Mouse (Mus musculus) MEL (cell line): Measurements from ENCODE around the gene Dgat2. TPM values are rescaled to one million over a fixed set of nuclear protein-coding genes. Genes with fewer than 3 reads are reported as not detected.

Experiments
- DNase-seq: peaks from one replicate; pipeline ENCODE4 v3.0.0; 2011; ENCODE audit warnings: low read depth, low spot score
- H3K27ac ChIP-seq: 2 replicates; pipeline ENCODE4 v1.5.1; 2012; ENCODE audit warnings: low read depth, mild to moderate bottlenecking, control low read depth, low read length, moderate library complexity; ENCODE audit not compliant: control insufficient read depth
- H3K27me3 ChIP-seq, 2 experiments: fragments of 150-350 bp in 1 of 2; sonication (generic) in 1 of 2; 2 replicates each; pipeline ENCODE4 v1.6.1; 2012; ENCODE audit warnings: low read length in 2 of 2, mild to moderate bottlenecking in 2 of 2, improper control_type of control experiment in 1 of 2, moderate library complexity in 1 of 2; ENCODE audit not compliant: insufficient read depth in 2 of 2, control insufficient read depth in 1 of 2
- H3K36me3 ChIP-seq, 2 experiments: 2 replicates each; pipeline ENCODE4 v1.6.1; 2012 to 2014; ENCODE audit warnings: low read length in 2 of 2, improper control_type of control experiment in 1 of 2, inconsistent platforms in 1 of 2, mild to moderate bottlenecking in 1 of 2; ENCODE audit not compliant: insufficient read depth in 2 of 2, control insufficient read depth in 1 of 2
- H3K4me1 ChIP-seq, 2 experiments: fragments of 150-350 bp in 1 of 2; sonication (generic) in 1 of 2; 2 replicates each; pipeline ENCODE4 v1.6.1; 2012; ENCODE audit warnings: low read length in 2 of 2, improper control_type of control experiment in 1 of 2, mild to moderate bottlenecking in 1 of 2; ENCODE audit not compliant: insufficient read depth in 2 of 2, control insufficient read depth in 1 of 2
- H3K4me3 ChIP-seq, 2 experiments: fragments of 150-350 bp in 1 of 2; sonication (generic) in 1 of 2; 2 replicates each; pipeline ENCODE4 v1.5.1; 2012; ENCODE audit warnings: low read depth in 2 of 2, low read length in 2 of 2, mild to moderate bottlenecking in 2 of 2, moderate library complexity in 2 of 2, control low read depth in 1 of 2, improper control_type of control experiment in 1 of 2; ENCODE audit not compliant: control insufficient read depth in 1 of 2, insufficient read depth in 1 of 2
- H3K79me2 ChIP-seq: 2 replicates; pipeline ENCODE4 v1.6.1; 2012; ENCODE audit warnings: mild to moderate bottlenecking, low read length, moderate library complexity; ENCODE audit not compliant: control insufficient read depth, poor library complexity, insufficient read depth
- H3K9ac ChIP-seq: 2 replicates; pipeline ENCODE4 v1.6.1; 2012; ENCODE audit warnings: low read depth, mild to moderate bottlenecking, control low read depth, low read length, moderate library complexity; ENCODE audit not compliant: control insufficient read depth, poor library complexity, severe bottlenecking
- H3K9me3 ChIP-seq: fragments of 150-350 bp; sonication (generic); replicated peaks from 2 replicates; pipeline ENCODE4 v1.6.1; 2012; ENCODE audit warnings: mild to moderate bottlenecking, low read length, improper control_type of control experiment, moderate library complexity; ENCODE audit not compliant: insufficient read depth
- BHLHE40 ChIP-seq: IDR thresholded peaks from 2 replicates; pipeline ENCODE4 v1.6.1; 2012; ENCODE audit warnings: low read depth, mild to moderate bottlenecking, inconsistent platforms, low read length, improper control_type of control experiment, borderline replicate concordance
- CHD1 ChIP-seq: IDR thresholded peaks from 2 replicates; pipeline ENCODE4 v1.6.1; 2012; ENCODE audit warnings: low read depth, mild to moderate bottlenecking, inconsistent platforms, low read length, improper control_type of control experiment
- E2F4 ChIP-seq: IDR thresholded peaks from 2 replicates; pipeline ENCODE4 v1.6.1; 2011; ENCODE audit warnings: low read depth, low read length, improper control_type of control experiment, borderline replicate concordance
- ELF1 ChIP-seq: IDR thresholded peaks from 2 replicates; pipeline ENCODE4 v1.6.1; 2014; ENCODE audit warnings: low read depth, mild to moderate bottlenecking, inconsistent platforms, low read length, improper control_type of control experiment, moderate library complexity
- EP300 ChIP-seq, 2 experiments: IDR thresholded peaks; 2 replicates each; pipeline ENCODE4 v1.6.1; 2011; ENCODE audit warnings: improper control_type of control experiment in 2 of 2, low read length in 2 of 2, low read depth in 1 of 2, mild to moderate bottlenecking in 1 of 2
- ETS1 ChIP-seq: IDR thresholded peaks from 2 replicates; pipeline ENCODE4 v1.6.1; 2012; ENCODE audit warnings: low read depth, mild to moderate bottlenecking, inconsistent platforms, low read length, improper control_type of control experiment, moderate library complexity
- GABPA ChIP-seq: IDR thresholded peaks from 2 replicates; pipeline ENCODE4 v1.6.1; 2012; ENCODE audit warnings: low read depth, mild to moderate bottlenecking, inconsistent platforms, low read length, improper control_type of control experiment, moderate library complexity
- GATA1 ChIP-seq: IDR thresholded peaks from 2 replicates; pipeline ENCODE4 v1.6.1; 2011; ENCODE audit warnings: low read depth, low read length, improper control_type of control experiment
- HCFC1 ChIP-seq: IDR thresholded peaks from 2 replicates; pipeline ENCODE4 v1.6.1; 2012; ENCODE audit warnings: low read depth, mild to moderate bottlenecking, inconsistent platforms, low read length, improper control_type of control experiment, moderate library complexity
- JUND ChIP-seq: IDR thresholded peaks from 2 replicates; pipeline ENCODE4 v1.6.1; 2011; ENCODE audit warnings: low read depth, mild to moderate bottlenecking, improper control_type of control experiment, low read length
- KAT2A ChIP-seq: conservative IDR thresholded peaks from 2 replicates; pipeline ENCODE4 v1.6.1; 2012; ENCODE audit warnings: low read depth, low read length, improper control_type of control experiment, inconsistent platforms
- MAFK ChIP-seq: IDR thresholded peaks from 2 replicates; pipeline ENCODE4 v1.6.1; 2011; ENCODE audit warnings: low read depth, mild to moderate bottlenecking, low read length, improper control_type of control experiment, borderline replicate concordance
- MAX ChIP-seq: IDR thresholded peaks from 2 replicates; pipeline ENCODE4 v1.6.1; 2011; ENCODE audit warnings: low read length, improper control_type of control experiment
- MAZ ChIP-seq: IDR thresholded peaks from 2 replicates; pipeline ENCODE4 v1.6.1; 2012; ENCODE audit warnings: low read depth, mild to moderate bottlenecking, inconsistent platforms, low read length, improper control_type of control experiment
- MEF2A ChIP-seq: IDR thresholded peaks from 2 replicates; pipeline ENCODE4 v1.6.1; 2014; ENCODE audit warnings: low read depth, mild to moderate bottlenecking, inconsistent platforms, low read length, improper control_type of control experiment; ENCODE audit not compliant: poor library complexity, insufficient replicate concordance, severe bottlenecking; ENCODE audit errors: extremely low read depth
- MXI1 ChIP-seq: IDR thresholded peaks from 2 replicates; pipeline ENCODE4 v1.6.1; 2011; ENCODE audit warnings: mild to moderate bottlenecking, low read depth, low read length, improper control_type of control experiment
- MYB ChIP-seq: IDR thresholded peaks from 2 replicates; pipeline ENCODE4 v1.6.1; 2011; ENCODE audit warnings: mild to moderate bottlenecking, low read depth, low read length, improper control_type of control experiment
- MYC ChIP-seq: IDR thresholded peaks from 2 replicates; pipeline ENCODE4 v1.6.1; 2011; ENCODE audit warnings: low read depth, mild to moderate bottlenecking, low read length, improper control_type of control experiment, moderate library complexity
- NELFE ChIP-seq: IDR thresholded peaks from 2 replicates; pipeline ENCODE4 v1.6.1; 2011; ENCODE audit warnings: low read depth, low read length, improper control_type of control experiment
- NRF1 ChIP-seq: IDR thresholded peaks from 2 replicates; pipeline ENCODE4 v1.6.1; 2014; ENCODE audit warnings: low read depth, mild to moderate bottlenecking, inconsistent platforms, low read length, improper control_type of control experiment, moderate library complexity; ENCODE audit not compliant: poor library complexity, insufficient read depth, severe bottlenecking
- POLR2A ChIP-seq, 2 experiments: IDR thresholded peaks; 2 replicates each; pipeline ENCODE4 v1.6.1; 2011 to 2012; ENCODE audit warnings: low read length in 2 of 2, mild to moderate bottlenecking in 2 of 2, control low read depth in 1 of 2, improper control_type of control experiment in 1 of 2, low read depth in 1 of 2, moderate library complexity in 1 of 2; ENCODE audit not compliant: control insufficient read depth in 1 of 2, insufficient read depth in 1 of 2, poor library complexity in 1 of 2
- POLR2AphosphoS5 ChIP-seq: IDR thresholded peaks from 2 replicates; pipeline ENCODE4 v1.6.1; 2012; ENCODE audit warnings: low read depth, borderline replicate concordance, mild to moderate bottlenecking, inconsistent platforms, low read length, moderate library complexity, mixed read lengths
- RAD21 ChIP-seq: IDR thresholded peaks from 2 replicates; pipeline ENCODE4 v1.6.1; 2011; ENCODE audit warnings: mild to moderate bottlenecking, low read depth, low read length, improper control_type of control experiment
- SIN3A ChIP-seq: IDR thresholded peaks from 2 replicates; pipeline ENCODE4 v1.6.1; 2012; ENCODE audit warnings: low read length, improper control_type of control experiment, inconsistent platforms
- SMC3 ChIP-seq: IDR thresholded peaks from 2 replicates; pipeline ENCODE4 v1.6.1; 2011; ENCODE audit warnings: low read depth, low read length, improper control_type of control experiment
- TAL1 ChIP-seq: IDR thresholded peaks from 2 replicates; pipeline ENCODE4 v1.6.1; 2012; ENCODE audit warnings: mild to moderate bottlenecking, inconsistent platforms, low read length, moderate library complexity, mixed read lengths
- TBP ChIP-seq: IDR thresholded peaks from 2 replicates; pipeline ENCODE4 v1.8.0; 2011; ENCODE audit warnings: low read depth, low read length, improper control_type of control experiment
- TCF12 ChIP-seq: IDR thresholded peaks from 2 replicates; pipeline ENCODE4 v1.6.1; 2014; ENCODE audit warnings: low read depth, mild to moderate bottlenecking, inconsistent platforms, low read length, improper control_type of control experiment, moderate library complexity
- UBTF ChIP-seq: IDR thresholded peaks from 2 replicates; pipeline ENCODE4 v1.6.1; 2012; ENCODE audit warnings: low read depth, mild to moderate bottlenecking, inconsistent platforms, low read length, improper control_type of control experiment, moderate library complexity, borderline replicate concordance; ENCODE audit not compliant: insufficient read depth
- USF1 ChIP-seq: IDR thresholded peaks from 2 replicates; pipeline ENCODE4 v1.6.1; 2014; ENCODE audit warnings: low read depth, mild to moderate bottlenecking, inconsistent platforms, low read length, improper control_type of control experiment, moderate library complexity
- USF2 ChIP-seq, 2 experiments: IDR thresholded peaks; 2 replicates each; pipeline ENCODE4 v1.6.1; 2011 to 2012; ENCODE audit warnings: improper control_type of control experiment in 2 of 2, low read length in 2 of 2, borderline replicate concordance in 1 of 2, inconsistent platforms in 1 of 2, low read depth in 1 of 2, mild to moderate bottlenecking in 1 of 2; ENCODE audit not compliant: insufficient read depth in 1 of 2
- ZC3H11A ChIP-seq: IDR thresholded peaks from 2 replicates; pipeline ENCODE4 v1.6.1; 2012; ENCODE audit warnings: low read depth, mild to moderate bottlenecking, inconsistent platforms, low read length, improper control_type of control experiment
- ZKSCAN1 ChIP-seq: IDR thresholded peaks from 2 replicates; pipeline ENCODE4 v1.6.1; 2012; ENCODE audit warnings: low read depth, mild to moderate bottlenecking, inconsistent platforms, low read length, improper control_type of control experiment, moderate library complexity
- ZMIZ1 ChIP-seq: IDR thresholded peaks from 2 replicates; pipeline ENCODE4 v1.6.1; 2012; ENCODE audit warnings: low read depth, mild to moderate bottlenecking, inconsistent platforms, low read length, improper control_type of control experiment, moderate library complexity
- ZNF384 ChIP-seq: IDR thresholded peaks from 2 replicates; pipeline ENCODE4 v1.6.1; 2012; ENCODE audit warnings: low read depth, mild to moderate bottlenecking, inconsistent platforms, low read length, improper control_type of control experiment
- polyA plus RNA-seq, 2 experiments: library from polyadenylated mRNA; stranded (reverse) in 1 of 2; unstranded in 1 of 2; fragments of >175 nt in 1 of 2; fragments of >200 nt in 1 of 2; gene quantifications; 2 replicates each; pipeline versions ENCODE4 v1.2.1 to v1.2.4; 2012; ENCODE audit warnings: low replicate concordance in 2 of 2, low read depth in 1 of 2; ENCODE audit not compliant: insufficient read length in 2 of 2, insufficient read depth in 1 of 2, missing spikeins in 1 of 2
- total RNA-seq: library from RNA; depleted of rRNA; stranded (reverse); fragments of 300-350 nt; gene quantifications from 2 replicates; pipeline ENCODE4 v1.2.3, GENCODE M21; 2012; rRNA removed

Dgat2 gene
- total RNA-seq = 4.1 and 4.5 TPM in 2 replicates
- 1 to 10 TPM in 1 of 2 experiments, not detected in 1; 7.7 TPM for polyA plus RNA-seq

DNA sequence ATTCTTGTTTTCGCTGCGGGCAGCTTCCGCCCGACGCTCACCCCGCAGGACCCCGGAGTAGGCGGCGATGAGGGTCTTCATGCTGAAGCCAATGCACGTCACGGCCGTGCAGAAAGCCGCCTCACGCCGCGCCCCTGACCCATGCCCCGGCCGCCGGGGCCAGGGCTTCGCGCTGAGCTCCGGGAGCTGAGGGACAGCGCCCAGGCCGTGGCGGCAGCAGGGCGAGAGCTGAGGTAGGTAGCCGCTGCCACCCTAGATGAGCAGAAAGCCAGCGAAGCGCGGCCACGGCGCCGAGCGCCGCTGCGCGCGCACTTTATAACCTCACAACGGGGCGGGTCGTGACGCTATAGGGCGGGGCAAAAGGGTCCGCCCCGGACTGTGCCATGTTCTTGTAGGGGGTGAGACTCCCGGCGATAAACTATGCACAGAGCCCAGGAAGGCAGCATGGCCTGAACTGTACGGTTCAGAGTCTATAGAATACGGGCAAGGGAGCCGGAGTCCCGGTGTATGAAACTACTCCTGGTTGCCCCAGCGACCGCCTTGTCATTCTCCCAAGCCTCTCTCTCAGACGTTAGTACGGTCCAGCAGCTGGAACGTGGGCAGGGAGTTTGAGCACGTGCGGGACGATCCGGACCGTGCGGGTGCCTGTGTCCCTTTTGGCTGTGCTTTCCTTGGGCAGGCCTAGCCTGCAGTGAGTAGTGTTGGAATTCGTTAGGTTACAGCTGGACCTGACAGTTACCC lies at the start of gene Dgat2:
Dgat2 (minus strand) TSS at position 288 of the 741 bp plus-strand sequence.
- Histone ChIP-seq H3K27ac (peak within 1 kb of the TSS; percentile 65), H3K9ac (peak within 1 kb of the TSS; percentile 79), H3K4me1 (peaks cover 8 to 30% of the 10 kb centered on the region in 2 experiments), H3K27me3 (peaks cover 1 to 2% of the 10 kb centered on the region in 2 experiments; a peak in 1 of 4 replicates), H3K4me3 (peak within 1 kb of the TSS; percentile 49 to 70), H3K36me3 (peaks cover 0 to 14% of the 10 kb centered on the region in 2 experiments; a peak in 2 of 4 replicates), H3K79me2 (no peaks in the 10 kb centered on the region; the same call in 1 of the 2 replicates), H3K9me3 (no peaks in the 10 kb centered on the region)
- peak; percentile 91 for DNase-seq
- TF ChIP-seq SIN3A (peak; percentile 95), ETS1 (peak; percentile 29), USF2 (IDR thresholded peaks at IDR 0.05; ENCODE audit: borderline replicate concordance in 1 of 2, insufficient read depth in 1 of 2, low read depth in 1 of 2, low read length in 2 of 2) (no peak), ELF1 (no peak), RAD21 (no peak), GABPA (no peak), NRF1 (peak; percentile 61), MEF2A (no peak), JUND (no peak; the same call in 1 of the 2 replicates), SMC3 (no peak), BHLHE40 (peak; percentile 98), MAZ (no peak), ZKSCAN1 (no peak), EP300 (IDR thresholded peaks at IDR 0.05; ENCODE audit: low read depth in 1 of 2, low read length in 2 of 2) (peak in 1 of 2 experiments; percentile 4; a peak in 1 of 4 replicates), POLR2AphosphoS5 (no peak), E2F4 (no peak), TAL1 (no peak), MAX (peak; percentile 98), USF1 (peak; percentile 77), MAFK (no peak), CHD1 (peak; percentile 100), MYC (peak; percentile 99), UBTF (no peak), GATA1 (no peak), POLR2A (IDR thresholded peaks at IDR 0.05; ENCODE audit: control insufficient read depth in 1 of 2, insufficient read depth in 1 of 2, low read depth in 1 of 2, low read length in 2 of 2, poor library complexity in 1 of 2) (peak; percentile 94 to 99), ZNF384 (no peak), TCF12 (no peak), NELFE (peak; percentile 98), MYB (no peak), ZMIZ1 (peak; percentile 95), HCFC1 (peak; percentile 70; the same call in 1 of the 2 replicates), TBP (peak; percentile 97), KAT2A (no peak), MXI1 (peak; percentile 99), ZC3H11A (no peak)
